Mouse (Mus musculus): Measurements from ENCODE around the gene Bola3. TPM values are rescaled to one million over a fixed set of nuclear protein-coding genes. Genes with fewer than 3 reads are reported as not detected.

Bola3 gene
- polyA plus RNA-seq, 1 experiment = 7.3 TPM

- WGBS = 88% methylated on average over 3 of the region's 3 CpGs
- H3K27me3 ChIP-seq (ENCODE audit: control insufficient read depth, insufficient read depth, low read length) = no peaks in the 10 kb centered on the region
Observed at GRCm38 (mm10) chr6:83371350-83371749, 22.4 kb downstream of the Bola3 start.

GRCm38 (mm10) chr6:83373704-83374300 lies 24.9 kb downstream of the Bola3 start:
- TF ChIP-seq POLR2A (IDR thresholded peaks at IDR 0.05; ENCODE audit: low read depth, low read length) (no peak), CTCF (IDR thresholded peaks at IDR 0.05; ENCODE audit: extremely low read depth, insufficient read length, insufficient replicate concordance, low read depth, low read length) (no peak)
- no peaks in the 10 kb centered on the region for H3K4me1 ChIP-seq (ENCODE audit: control insufficient read depth, insufficient read depth, insufficient read length, low read length)
- H3K36me3 ChIP-seq (ENCODE audit: control insufficient read depth, insufficient read depth, low read length) = peaks cover 96% of the 10 kb centered on the region
- H3K27me3 ChIP-seq (ENCODE audit: control insufficient read depth, insufficient read depth, low read length) = no peaks in the 10 kb centered on the region
- 85% methylated on average over 9 of the region's 9 CpGs for WGBS
- no peak overlapping the region for H3K27ac ChIP-seq (ENCODE audit: insufficient read depth, low read depth, low read length)
- no peak overlapping the region for H3K4me3 ChIP-seq (ENCODE audit: low read depth, low read length)

More at GRCm38 (mm10) chr6:83371350-83371749, 22.4 kb downstream of the Bola3 start:
- Histone ChIP-seq H3K27ac (ENCODE audit: insufficient read depth, low read depth, low read length) (no peak overlapping the region), H3K4me1 (ENCODE audit: control insufficient read depth, insufficient read depth, insufficient read length, low read length) (no peaks in the 10 kb centered on the region), H3K36me3 (ENCODE audit: control insufficient read depth, insufficient read depth, low read length) (peaks cover 96% of the 10 kb centered on the region), H3K4me3 (ENCODE audit: low read depth, low read length) (no peak overlapping the region)
- TF ChIP-seq CTCF (IDR thresholded peaks at IDR 0.05; ENCODE audit: extremely low read depth, insufficient read length, insufficient replicate concordance, low read depth, low read length) = no peak
- TF ChIP-seq POLR2A (IDR thresholded peaks at IDR 0.05; ENCODE audit: low read depth, low read length) = no peak

- WGBS = 75% methylated on average over 10 of the region's 10 CpGs
- H3K27ac ChIP-seq (ENCODE audit: insufficient read depth, low read depth, low read length) = no peak overlapping the region
- H3K27me3 ChIP-seq (ENCODE audit: control insufficient read depth, insufficient read depth, low read length) = no peaks in the 10 kb centered on the region
- H3K4me1 ChIP-seq (ENCODE audit: control insufficient read depth, insufficient read depth, insufficient read length, low read length) = no peaks in the 10 kb centered on the region
- TF ChIP-seq POLR2A (IDR thresholded peaks at IDR 0.05; ENCODE audit: low read depth, low read length) (no peak), CTCF (IDR thresholded peaks at IDR 0.05; ENCODE audit: extremely low read depth, insufficient read length, insufficient replicate concordance, low read depth, low read length) (no peak)
- no peak overlapping the region for H3K4me3 ChIP-seq (ENCODE audit: low read depth, low read length)
- peaks cover 77% of the 10 kb centered on the region for H3K36me3 ChIP-seq (ENCODE audit: control insufficient read depth, insufficient read depth, low read length)
Observed at GRCm38 (mm10) chr6:83381510-83382491, 32.9 kb downstream of the Bola3 start.

GRCm38 (mm10) chr6:83385569-83386090 lies 36.7 kb downstream of the Bola3 start:
- H3K27ac ChIP-seq (ENCODE audit: insufficient read depth, low read depth, low read length) = no peak overlapping the region
- WGBS = 91% methylated on average over 9 of the region's 9 CpGs
- H3K4me3 ChIP-seq (ENCODE audit: low read depth, low read length) = no peak overlapping the region
- H3K4me1 ChIP-seq (ENCODE audit: control insufficient read depth, insufficient read depth, insufficient read length, low read length) = no peaks in the 10 kb centered on the region
- peaks cover 39% of the 10 kb centered on the region for H3K36me3 ChIP-seq (ENCODE audit: control insufficient read depth, insufficient read depth, low read length)
- no peaks in the 10 kb centered on the region for H3K27me3 ChIP-seq (ENCODE audit: control insufficient read depth, insufficient read depth, low read length)
- TF ChIP-seq POLR2A (IDR thresholded peaks at IDR 0.05; ENCODE audit: low read depth, low read length) (no peak), CTCF (IDR thresholded peaks at IDR 0.05; ENCODE audit: extremely low read depth, insufficient read length, insufficient replicate concordance, low read depth, low read length) (no peak)

- TF ChIP-seq CTCF (IDR thresholded peaks at IDR 0.05; ENCODE audit: extremely low read depth, insufficient read length, insufficient replicate concordance, low read depth, low read length) (no peak), POLR2A (IDR thresholded peaks at IDR 0.05; ENCODE audit: low read depth, low read length) (no peak)
- no peaks in the 10 kb centered on the region for H3K27me3 ChIP-seq (ENCODE audit: control insufficient read depth, insufficient read depth, low read length)
- 49% methylated on average over 8 of the region's 8 CpGs for WGBS
- H3K4me1 ChIP-seq (ENCODE audit: control insufficient read depth, insufficient read depth, insufficient read length, low read length) = no peaks in the 10 kb centered on the region
- H3K4me3 ChIP-seq (ENCODE audit: low read depth, low read length) = no peak overlapping the region
- peaks cover 29% of the 10 kb centered on the region for H3K36me3 ChIP-seq (ENCODE audit: control insufficient read depth, insufficient read depth, low read length)
- no peak overlapping the region for H3K27ac ChIP-seq (ENCODE audit: insufficient read depth, low read depth, low read length)
Observed at GRCm38 (mm10) chr6:83392166-83392780, 43.3 kb downstream of the Bola3 start.

- TF ChIP-seq CTCF (IDR thresholded peaks at IDR 0.05; ENCODE audit: extremely low read depth, insufficient read length, insufficient replicate concordance, low read depth, low read length) (no peak), POLR2A (IDR thresholded peaks at IDR 0.05; ENCODE audit: low read depth, low read length) (no peak)
- Histone ChIP-seq H3K27me3 (ENCODE audit: control insufficient read depth, insufficient read depth, low read length) (no peaks in the 10 kb centered on the region), H3K4me3 (ENCODE audit: low read depth, low read length) (no peak overlapping the region), H3K4me1 (ENCODE audit: control insufficient read depth, insufficient read depth, insufficient read length, low read length) (no peaks in the 10 kb centered on the region), H3K36me3 (ENCODE audit: control insufficient read depth, insufficient read depth, low read length) (peaks cover 40% of the 10 kb centered on the region), H3K27ac (ENCODE audit: insufficient read depth, low read depth, low read length) (no peak overlapping the region)
- WGBS = 74% methylated on average over 4 of the region's 4 CpGs
Observed at GRCm38 (mm10) chr6:83394122-83394521, 45.2 kb downstream of the Bola3 start.

All from small intestine, adult 2 months (tissue).